Comparison of ENCODE assay signal across 9 mouse cellular contexts in genomic region chr13:113669459-113670077, GRCm38 (mm10). TPM values are rescaled to one million over a fixed set of nuclear protein-coding genes. Genes with fewer than 3 reads are reported as not detected.
A peak's percentile ranks its signal among the peaks of the same experiment; 100 is the strongest.
DNase-seq lines count a peak whose midpoint lies in the region; ATAC-seq and TF ChIP-seq lines count a peak whose summit lies in the region.
"Had no signal": no experiment of that assay in that cellular context is flagged by ENCODE, and none has a peak within 500 bp of the region (broad histone marks: within the 10 kb centered on the region; RNA-seq: fewer than 3 reads in every experiment).

No protein-coding gene starts in this region.

- H3K4me2 ChIP-seq in midbrain, embryonic 11.5 days: no peak overlapping the region
- H3K4me2 ChIP-seq: embryonic facial prominence, embryonic 12.5 days had no signal

- peak; percentile 77 for DNase-seq in layer of hippocampus, adult 11-12 months (ENCODE audit: low spot score)
- no peak for DNase-seq in layer of hippocampus, adult 9-10 months (ENCODE audit: low spot score)
- DNase-seq in adrenal gland, adult 18-20 months (ENCODE audit: low spot score in 2 of 2): peak; percentile 43 to 73
- DNase-seq in embryo, embryonic 10.5 days (ENCODE audit: low spot score): peak; percentile 91
- DNase-seq in heart, postnatal 14 days: peak; percentile 56 to 77
- DNase-seq in left cerebral cortex, adult 2 months (ENCODE audit: extremely low spot score in 1 of 2, low spot score in 2 of 2): peak; percentile 59 to 70
- peak; percentile 99 for DNase-seq in midbrain, embryonic 11.5 days (ENCODE audit: low spot score, missing footprints)
- peak; percentile 82 for DNase-seq in thymus, postnatal 0 days (ENCODE audit: low spot score)

- TF ChIP-seq CTCF in left cerebral cortex, adult 2 months (IDR thresholded peaks at IDR 0.05): peak; percentile 85

- WGBS in midbrain, embryonic 11.5 days: 46% methylated on average over 10 of the region's 10 CpGs

- H3K27ac ChIP-seq in left cerebral cortex, adult 2 months: no peak overlapping the region
- H3K27ac ChIP-seq in midbrain, embryonic 11.5 days (ENCODE audit: low read depth, low read length): no peak overlapping the region
- H3K27ac ChIP-seq: embryonic facial prominence, embryonic 12.5 days had no signal

- H3K27me3 ChIP-seq in midbrain, embryonic 11.5 days (ENCODE audit: control insufficient read depth, insufficient read depth, low read length): no peaks in the 10 kb centered on the region
- H3K27me3 ChIP-seq: embryonic facial prominence, embryonic 12.5 days had no signal

- no peaks in the 10 kb centered on the region for H3K9me3 ChIP-seq in midbrain, embryonic 11.5 days (ENCODE audit: control insufficient read depth, low read length)
- H3K9me3 ChIP-seq: embryonic facial prominence, embryonic 12.5 days had no signal

- H3K9ac ChIP-seq in midbrain, embryonic 11.5 days (ENCODE audit: low read length): no peak overlapping the region
- H3K9ac ChIP-seq: embryonic facial prominence, embryonic 12.5 days had no signal

- ATAC-seq in midbrain, embryonic 11.5 days (ENCODE audit: low FRiP score): no peak; the same call in 1 of the 2 replicates

- no peak overlapping the region for H3K4me3 ChIP-seq in left cerebral cortex, adult 2 months
- H3K4me3 ChIP-seq in midbrain, embryonic 11.5 days (ENCODE audit: low read depth, low read length): no peak overlapping the region
- H3K4me3 ChIP-seq: embryonic facial prominence, embryonic 12.5 days had no signal

- intact Hi-C loops in heart, postnatal 14 days (cut with DNase I): loop anchor here (1.0 to 10.0 kb wide), 4 partner anchors 28 to 625 kb away; partner anchors contain the start of gene Gpx8
- intact Hi-C loops in left cerebral cortex, adult 2 months (cut with DNase I): loop anchor here (1.0 to 10.0 kb wide), 5 partner anchors 30 to 625 kb away; partner anchors contain the start of gene Gpx8

- H3K4me1 ChIP-seq in midbrain, embryonic 11.5 days (ENCODE audit: control insufficient read depth, insufficient read depth, low read length): no peaks in the 10 kb centered on the region
- H3K4me1 ChIP-seq: embryonic facial prominence, embryonic 12.5 days had no signal

- no peaks in the 10 kb centered on the region for H3K36me3 ChIP-seq in midbrain, embryonic 11.5 days (ENCODE audit: control insufficient read depth, insufficient read depth, low read length)
- H3K36me3 ChIP-seq: embryonic facial prominence, embryonic 12.5 days had no signal

RNA-seq across cellular contexts. Expression of gene Hspb3, which starts 6.1 kb away (rescaled TPM):
- not detected for total RNA-seq in adrenal gland, adult 18-20 months (2021)
- 10 to 100 TPM; 13.7 to 16.2 TPM for total RNA-seq in heart, postnatal 14 days (2021)
- total RNA-seq in left cerebral cortex, adult 2 months (2021): 1 to 10 TPM; 6.6 to 8.1 TPM
- polyA plus RNA-seq in midbrain, embryonic 11.5 days (2014; fragmentation: Nextera tagmentation; extraction: Ambion mirVana): not detected in 2 replicates
- polyA plus RNA-seq in thymus, postnatal 0 days (2015; fragmentation: Nextera tagmentation; extraction: Ambion mirVana): 0.22 TPM in 1 of 2 replicates, not detected in the other

RNA-seq across cellular contexts. Expression of gene Snx18, which starts 51.2 kb away (rescaled TPM):
- 10 to 100 TPM; 22.3 to 24.9 TPM for total RNA-seq in adrenal gland, adult 18-20 months (2021)
- 10 to 100 TPM; 28.4 to 28.7 TPM for total RNA-seq in heart, postnatal 14 days (2021)
- 10 to 100 TPM; 22.6 to 22.8 TPM for total RNA-seq in left cerebral cortex, adult 2 months (2021)
- polyA plus RNA-seq in midbrain, embryonic 11.5 days (2014; fragmentation: Nextera tagmentation; extraction: Ambion mirVana): 18.1 and 20.1 TPM in 2 replicates
- 12.9 and 15.5 TPM in 2 replicates for polyA plus RNA-seq in thymus, postnatal 0 days (2015; fragmentation: Nextera tagmentation; extraction: Ambion mirVana)

Comparison
In these comparisons a context has a peak if more than half of its experiments do, and no peak if none do; other contexts are left out.
1. RNA of gene Hspb3, which starts 6.1 kb away (total RNA-seq): 13.7 to 16.2 TPM in heart, postnatal 14 days and 6.6 to 8.1 TPM in left cerebral cortex, adult 2 months; not detected in adrenal gland, adult 18-20 months; every median in the first group is over 4 times any median in the second.